Mouse (Mus musculus) liver, adult 2 months (tissue): ENCODE measurements at regions not wholly inside any gene's neighbourhood (a gene's known extent, or its start where the extent isn't known, plus 50 kb on each side); places are given as distances from the start of the nearest gene placed in this dataset.

Experiments used
- CTCF ChIP-seq: fragments of 200-500 bp; IDR thresholded peaks from 2 replicates; pipeline ENCODE4 v1.5.1; 2011; ENCODE audit warnings: low read depth, low read length, control low read depth
- POLR2A ChIP-seq: fragments of 200-500 bp; IDR thresholded peaks from 2 replicates; pipeline ENCODE4 v1.6.1; 2011; ENCODE audit warnings: low read length, control low read depth; ENCODE audit not compliant: insufficient read depth; ENCODE audit errors: extremely low read depth

DNA sequence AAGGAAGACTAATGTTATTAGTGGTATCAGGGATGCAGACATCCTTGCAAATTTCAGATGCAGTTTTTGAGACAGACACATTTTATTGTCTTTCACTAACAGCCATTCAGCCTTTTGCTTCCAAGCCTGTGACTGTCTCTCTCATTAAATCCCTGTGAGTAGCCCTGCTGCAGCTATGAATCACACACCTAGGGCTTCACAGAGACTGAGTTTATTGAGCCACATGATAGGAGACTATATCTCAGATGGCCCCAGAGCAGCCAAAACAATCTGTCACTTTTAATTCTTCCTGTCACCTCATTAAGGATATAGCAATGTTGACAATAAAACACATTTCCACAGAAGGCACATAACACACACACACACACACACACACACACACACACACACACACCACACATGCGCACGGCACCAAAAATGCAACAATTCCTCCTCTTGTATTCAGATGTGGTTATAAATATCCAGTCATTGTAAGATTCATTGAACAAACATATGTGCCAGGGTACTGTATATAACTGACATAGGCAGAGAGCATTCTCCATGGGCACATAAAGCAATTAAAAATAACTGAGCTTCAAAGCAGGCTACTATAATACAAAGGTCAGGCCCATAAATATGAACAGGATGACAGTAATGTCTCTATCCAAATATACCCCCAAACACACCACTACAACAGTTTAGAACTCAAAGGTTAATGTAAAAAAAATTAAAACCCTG is 735.8 kb upstream of the Adgra3 start:
- no peak for TF ChIP-seq POLR2A
- TF ChIP-seq CTCF, result no peak
